Mouse (Mus musculus) cerebellum, adult (tissue): ENCODE data around the gene Eif4g3.

Experiments used
- ATAC-seq: cut with Nextera tagmentation; 2 replicates; pipeline ENCODE4 v1.9.2; 2017; ENCODE audit warnings: mild to moderate bottlenecking, moderate library complexity, mixed read lengths; ENCODE audit not compliant: insufficient number of reproducible peaks, low FRiP score, low TSS enrichment

Gene Eif4g3

DNA sequence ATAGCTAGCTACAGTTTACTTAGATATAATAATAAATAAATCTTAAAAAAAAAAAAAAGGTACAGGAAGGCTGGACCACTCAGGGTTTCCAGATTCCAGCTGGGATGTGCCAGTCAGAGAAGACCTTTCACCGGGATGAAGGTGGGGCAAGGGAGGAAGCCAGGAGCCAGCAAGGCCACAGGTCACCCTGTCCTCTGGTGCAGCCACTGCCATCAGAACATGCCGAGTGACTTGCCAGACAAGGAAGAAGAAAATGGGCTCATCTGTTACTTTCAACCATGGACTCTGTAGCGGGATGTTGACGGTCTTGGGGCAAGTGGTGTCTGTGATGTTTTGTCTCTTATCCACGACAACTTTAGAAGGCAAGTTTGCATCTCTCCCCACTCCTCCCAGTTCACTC lies 8.1 kb upstream of the Eif4g3 start:
- ATAC-seq = no peak

DNA sequence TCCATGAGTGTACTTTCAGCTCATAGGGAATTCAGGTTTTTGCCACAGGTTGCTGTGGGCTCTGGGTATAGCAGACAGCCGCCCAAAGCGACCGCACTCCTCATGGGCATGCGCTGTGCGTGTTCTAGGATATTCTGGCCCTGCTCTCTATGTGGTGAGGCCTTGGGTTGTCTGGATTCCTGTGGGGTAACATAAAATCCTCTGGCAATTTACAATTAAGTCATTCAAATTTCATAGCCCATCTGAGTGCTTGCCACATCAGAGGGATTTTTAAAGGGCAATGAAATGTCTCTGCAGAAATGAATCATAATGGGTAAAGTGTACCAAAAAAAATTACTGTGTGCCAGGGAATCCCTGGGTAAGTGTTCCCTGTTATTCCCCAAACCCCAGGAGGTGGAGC lies 3.4 kb upstream of the Eif4g3 start:
- no peak for ATAC-seq

DNA sequence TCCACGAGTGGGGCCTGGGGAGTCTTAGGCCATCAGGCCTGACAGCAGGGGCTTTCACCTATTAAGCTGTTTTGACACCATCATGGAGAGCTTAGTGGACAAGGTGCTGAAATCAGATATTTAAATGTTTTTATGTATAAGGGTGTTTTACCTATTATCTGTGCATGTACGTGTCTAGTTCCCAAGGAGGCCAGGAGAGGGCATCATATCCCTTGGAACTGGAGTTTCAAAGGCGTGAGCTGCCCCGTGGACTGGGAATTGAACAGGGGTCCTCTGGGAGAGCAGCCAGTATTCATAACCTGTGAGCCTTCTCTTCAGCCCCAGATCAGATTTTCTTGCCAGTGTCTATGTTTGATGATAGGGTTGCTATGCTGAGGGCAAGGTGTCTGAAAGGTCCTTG lies 2.4 kb upstream of the Eif4g3 start:
- no peak for ATAC-seq

DNA sequence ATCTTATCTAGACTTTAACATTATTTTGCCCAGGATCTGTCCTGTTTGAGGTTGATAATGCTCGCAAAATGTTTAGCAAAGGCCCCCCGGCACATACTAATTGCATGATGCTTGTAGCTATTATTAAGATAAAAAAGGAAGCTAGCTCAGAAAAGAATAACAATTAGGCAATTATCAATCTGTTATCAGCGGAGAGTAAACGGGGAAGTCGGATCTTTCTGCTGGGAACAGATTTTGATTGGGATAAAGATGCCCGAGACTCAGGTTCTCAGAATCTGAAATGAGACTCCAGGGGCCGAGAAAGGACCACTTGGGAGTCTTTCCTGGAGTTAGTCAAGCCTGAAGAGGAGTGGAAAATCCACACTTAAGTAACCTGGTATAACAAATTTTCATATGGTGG lies 1.6 kb upstream of the Eif4g3 start:
- no peak for ATAC-seq

DNA sequence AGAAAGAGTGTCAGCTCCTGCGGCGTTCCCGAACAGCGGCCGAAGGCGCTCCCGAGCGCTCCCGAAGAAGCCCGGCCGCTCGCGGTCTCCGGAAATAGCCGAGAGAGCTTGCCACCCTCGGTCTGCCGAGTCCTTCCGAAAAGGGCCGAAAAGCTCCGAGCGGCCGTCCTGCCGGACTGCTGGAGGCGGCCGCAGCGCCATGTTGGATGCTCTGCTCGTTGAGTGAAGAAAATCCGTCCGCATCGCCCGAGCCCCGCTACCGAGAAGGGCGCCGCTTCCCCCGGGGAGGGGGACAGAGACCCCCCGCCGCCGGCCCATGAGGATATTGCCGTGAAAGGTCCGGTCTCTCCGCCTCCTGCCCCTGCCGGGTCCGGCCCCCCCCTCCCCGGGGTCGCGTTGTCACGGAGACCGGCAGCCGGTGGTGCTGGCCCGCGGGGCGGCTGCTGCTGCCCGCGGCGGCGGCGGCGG lies 503 bp downstream of the Eif4g3 start:
- peak; percentile 79 for ATAC-seq

DNA sequence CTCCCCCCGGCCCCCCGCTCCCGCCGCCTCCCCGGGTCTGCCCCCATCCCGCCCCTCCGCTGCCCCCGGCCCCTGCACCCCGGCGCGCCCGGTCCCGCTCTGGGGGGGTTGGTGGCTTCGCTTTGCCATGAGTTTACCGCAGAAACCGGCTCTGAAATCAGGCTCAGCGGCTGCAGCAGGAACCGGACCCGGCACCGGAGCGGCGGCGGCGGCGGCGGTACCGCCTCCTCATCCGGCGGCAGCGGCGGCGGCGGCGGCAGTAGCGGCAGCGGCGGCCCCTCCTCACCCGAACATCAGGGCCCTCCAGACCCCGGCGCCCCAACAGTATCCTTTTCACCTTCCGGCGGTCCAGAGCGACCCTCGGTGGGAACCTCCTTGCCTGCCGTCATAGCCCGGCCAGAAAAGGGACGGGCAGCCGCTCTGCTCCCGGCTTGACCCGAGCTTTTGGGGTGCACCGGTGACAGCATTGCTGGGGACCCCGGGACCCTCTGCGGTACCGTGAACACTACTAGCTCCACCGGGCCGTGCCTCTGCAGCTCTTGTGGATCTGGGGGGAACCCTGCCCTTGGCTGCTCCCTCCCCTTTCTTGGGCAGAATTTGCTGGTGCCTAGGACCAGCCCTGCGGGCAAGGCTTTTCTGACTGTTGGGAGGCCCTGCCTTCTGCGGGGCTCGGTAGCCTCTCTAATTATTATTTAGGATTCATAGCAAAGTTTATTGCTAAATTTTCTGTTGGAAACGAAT lies 1.2 kb downstream of the Eif4g3 start:
- ATAC-seq = peak; percentile 11; the same call in 1 of the 2 replicates

DNA sequence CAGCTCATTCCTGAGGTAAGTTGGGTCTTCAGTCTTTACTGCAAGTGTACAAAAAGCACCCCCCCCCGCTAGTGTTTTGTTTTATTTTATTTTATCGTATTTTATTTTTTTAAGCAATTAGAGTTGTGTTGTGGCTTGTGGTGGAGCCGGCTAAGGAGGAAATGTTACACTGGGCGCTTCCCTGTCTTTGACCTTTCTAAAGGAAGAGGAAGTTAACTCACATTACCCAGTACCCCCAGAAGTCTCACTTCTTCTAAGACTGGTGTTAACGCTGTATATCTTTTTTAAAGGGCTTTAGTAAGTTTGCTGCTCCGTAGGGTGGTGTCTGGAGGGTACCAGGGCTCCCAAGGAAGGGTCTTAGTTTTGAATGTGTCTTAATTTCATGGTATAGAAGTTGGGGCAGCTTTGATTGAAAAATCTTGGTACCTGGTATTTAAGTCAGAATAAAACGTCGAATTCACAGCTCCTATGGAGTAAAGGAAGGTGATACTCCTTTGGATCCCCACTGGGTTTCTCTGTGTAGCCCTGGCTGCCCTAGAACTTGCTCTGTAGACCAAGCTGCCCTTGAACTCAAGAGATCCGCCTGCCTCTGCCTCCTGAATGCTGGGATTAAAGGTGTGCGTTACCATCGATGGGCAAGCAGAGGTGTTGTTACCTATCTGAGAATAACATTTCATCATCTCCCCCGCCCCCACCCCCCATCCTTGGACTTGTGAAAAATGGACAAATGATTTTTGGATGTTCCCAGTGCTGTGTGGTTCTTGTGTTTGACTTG lies 1.9 kb downstream of the Eif4g3 start:
- no peak for ATAC-seq

DNA sequence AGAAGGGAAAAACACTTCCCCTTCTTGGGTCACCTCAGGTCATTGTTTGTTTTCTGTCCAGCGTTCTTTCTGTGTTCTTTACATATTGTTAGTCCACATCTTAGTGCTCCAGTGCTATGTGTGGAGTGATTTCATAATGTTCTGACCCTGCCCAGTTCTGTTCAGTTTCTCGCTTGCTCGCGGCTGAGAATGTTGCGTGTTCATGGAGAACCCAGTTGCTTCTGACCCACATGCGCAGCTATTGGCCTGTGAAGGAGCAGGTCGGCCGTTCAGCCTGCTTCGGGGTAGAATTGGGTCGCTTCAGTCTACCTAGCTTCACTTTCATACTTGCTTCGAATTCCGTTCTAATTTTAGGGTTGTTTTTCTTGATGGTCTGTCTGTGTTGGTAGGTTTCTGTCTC lies 2.6 kb downstream of the Eif4g3 start:
- ATAC-seq = no peak

DNA sequence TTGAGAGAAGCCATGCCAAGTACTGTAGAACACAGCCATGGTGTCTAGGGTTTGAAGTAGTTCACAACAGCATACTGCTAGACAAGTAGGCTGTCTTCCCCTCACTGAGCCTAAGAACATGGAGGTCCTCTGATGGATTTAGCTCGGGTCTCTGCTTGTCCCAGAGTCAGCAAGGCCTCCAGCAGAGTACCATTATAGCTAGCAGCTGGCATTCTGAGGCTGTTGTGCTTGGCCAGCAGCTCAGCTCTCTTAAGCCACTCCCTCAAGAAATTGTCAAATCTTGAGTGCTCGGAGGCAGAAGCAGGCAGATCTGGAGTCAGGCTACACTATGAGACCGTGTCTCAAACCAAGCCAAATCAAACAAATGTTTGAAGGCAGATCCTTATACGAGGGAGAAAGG lies 5.4 kb downstream of the Eif4g3 start:
- no peak for ATAC-seq

DNA sequence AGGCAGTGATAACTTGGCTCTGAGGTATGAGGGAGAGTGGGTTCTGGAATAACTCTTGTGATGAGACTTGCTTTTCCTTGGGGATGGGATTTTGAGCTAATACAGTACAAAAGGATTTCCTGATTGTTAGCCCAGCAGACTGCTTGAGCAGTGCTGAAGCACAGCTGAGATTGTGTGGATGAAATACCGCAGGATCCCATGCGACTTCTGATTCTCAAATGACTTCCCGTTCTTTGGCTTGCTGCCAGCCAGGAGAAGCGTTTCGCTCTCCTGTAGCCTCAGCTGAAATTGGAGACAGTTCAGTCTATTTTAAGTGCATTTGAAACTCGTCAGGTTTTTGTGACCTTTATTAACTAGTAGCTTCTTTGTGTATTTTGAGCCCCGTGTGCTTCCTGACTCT lies 7.9 kb downstream of the Eif4g3 start:
- no peak for ATAC-seq

DNA sequence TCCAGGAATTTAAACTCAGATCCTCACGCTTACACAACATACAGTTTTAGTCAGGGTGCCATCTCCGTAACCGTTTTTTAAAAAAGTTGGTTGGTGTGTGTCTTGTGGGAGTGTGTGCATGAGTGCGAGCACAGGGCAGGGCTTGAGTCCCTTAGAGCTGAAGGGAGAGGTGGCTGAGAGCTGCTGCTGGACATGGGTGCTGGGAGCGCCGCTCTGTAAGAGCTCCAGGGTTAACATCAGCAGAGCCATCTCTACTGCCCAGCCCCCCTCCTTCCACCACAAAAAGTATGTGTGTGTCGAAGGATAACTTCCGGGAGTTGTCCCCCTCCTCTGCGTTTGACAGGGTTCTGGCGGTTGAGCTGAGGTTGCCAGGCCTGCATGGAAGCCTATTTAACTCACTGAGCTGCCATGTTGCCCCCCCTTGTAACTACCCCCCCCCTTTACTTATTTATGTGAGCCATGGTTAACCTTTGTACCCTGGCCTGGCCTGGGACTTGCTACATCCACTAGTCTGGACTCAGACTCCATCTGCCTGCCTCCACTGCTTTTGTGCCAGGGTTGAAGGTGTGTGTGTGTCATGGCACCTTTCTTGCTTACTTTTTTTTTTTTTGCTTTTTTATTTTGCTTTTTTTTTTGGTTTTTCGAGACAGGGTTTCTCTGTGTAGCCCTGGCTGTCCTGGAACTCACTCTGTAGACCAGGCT lies 11.2 kb downstream of the Eif4g3 start:
- ATAC-seq = no peak

DNA sequence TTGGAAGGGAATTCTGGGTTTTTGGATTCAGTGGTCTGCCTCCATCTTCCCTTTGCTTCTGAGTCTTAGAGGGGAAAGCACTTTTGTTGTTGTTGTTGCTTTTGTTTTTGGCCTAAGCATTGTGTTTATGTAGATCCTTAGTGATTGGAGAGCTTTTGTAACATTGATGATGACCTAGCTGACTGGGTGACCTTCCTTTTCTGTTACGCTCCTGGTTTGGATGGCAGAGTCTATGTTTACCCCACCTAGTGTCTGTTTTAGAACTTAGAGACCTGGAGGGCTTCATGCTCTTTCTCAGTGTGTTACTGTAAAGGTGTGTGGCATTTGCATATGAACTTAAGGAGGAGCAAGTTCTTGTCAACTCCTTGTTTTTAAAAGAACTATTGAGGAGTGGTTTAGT lies 13.0 kb downstream of the Eif4g3 start:
- no peak for ATAC-seq

DNA sequence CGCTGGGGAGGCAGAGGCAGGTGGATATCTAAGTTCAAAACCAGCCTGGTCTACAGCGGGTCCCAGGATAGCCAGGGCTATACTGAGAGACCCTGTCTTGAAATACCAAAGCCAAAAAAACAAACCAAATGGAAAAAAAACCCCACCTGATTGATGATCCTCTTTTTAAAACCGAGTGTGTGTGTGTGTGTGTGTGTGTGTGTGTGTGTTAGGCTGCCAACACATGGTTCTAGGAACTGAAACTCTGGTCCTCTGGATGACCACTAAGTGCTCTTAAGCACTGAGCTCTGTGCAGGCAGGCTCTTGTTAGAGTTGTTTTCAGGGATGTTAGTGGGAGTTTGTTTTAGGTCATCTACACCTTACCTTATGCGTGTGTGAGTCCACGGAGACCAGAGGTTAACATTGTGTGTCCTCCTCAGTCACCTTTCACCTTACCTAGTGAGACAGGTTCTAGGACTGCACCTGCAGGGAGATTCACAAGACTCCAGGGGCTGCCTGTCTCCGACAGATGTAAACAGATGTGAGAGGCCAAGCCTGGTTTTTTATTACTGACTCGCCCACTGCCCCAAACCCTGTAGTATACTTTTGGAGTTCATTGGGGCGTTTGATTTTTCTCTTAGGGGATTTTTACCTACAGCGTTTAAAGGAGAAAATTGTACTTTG lies 14.3 kb downstream of the Eif4g3 start:
- ATAC-seq = no peak

DNA sequence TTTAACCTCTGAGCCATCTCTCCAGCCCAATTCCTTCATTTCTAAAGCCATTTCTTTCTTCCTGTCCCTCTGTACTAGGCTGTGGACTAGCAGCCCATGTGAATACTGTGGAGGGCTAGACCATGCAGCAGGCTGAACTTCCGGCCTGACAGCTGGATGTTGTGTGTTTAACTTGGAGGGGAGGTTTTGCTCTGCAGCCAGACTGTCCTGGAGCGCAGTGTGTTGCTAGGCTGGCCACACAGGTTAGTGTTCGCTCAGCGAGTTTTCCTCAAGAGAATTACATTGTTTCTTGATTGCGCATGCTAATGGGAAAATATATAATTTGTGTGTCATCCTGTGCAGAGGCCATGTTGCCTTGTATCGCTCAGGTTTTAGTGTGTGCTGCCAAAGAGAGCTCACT lies 15.8 kb downstream of the Eif4g3 start:
- no peak for ATAC-seq

DNA sequence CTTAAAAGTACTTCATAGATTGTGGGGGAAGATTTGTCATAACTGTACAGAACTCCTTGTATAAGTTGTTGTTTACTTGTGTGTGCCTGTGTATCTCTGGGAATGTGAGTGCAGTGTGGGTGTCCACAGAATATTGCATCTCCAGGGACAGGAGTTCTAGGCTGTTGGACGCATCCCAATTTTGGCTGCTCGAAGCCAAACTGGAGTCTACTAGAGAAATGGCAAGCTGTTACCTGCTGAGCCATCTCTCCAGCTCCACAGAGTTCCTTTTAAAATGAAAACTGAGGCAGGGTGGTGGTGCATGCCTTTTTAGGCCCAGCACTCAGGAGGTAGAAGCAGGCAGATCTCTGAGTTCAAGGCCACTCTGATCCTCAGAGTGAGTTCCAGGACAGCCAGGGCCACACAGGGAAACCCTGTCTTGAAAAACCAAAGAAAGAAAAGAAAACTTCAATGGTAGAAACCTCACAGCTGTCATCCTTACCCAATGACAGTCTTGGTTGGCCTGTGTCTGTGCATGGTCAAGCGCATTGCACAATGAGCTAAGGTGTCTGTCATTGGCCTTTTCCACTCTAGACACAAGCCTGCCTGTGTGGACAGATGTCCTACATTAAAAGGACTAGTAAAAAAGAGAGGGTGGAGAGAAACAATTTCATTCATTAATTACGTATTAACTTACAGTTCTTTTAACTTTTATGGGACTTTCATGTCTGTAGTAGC lies 17.1 kb downstream of the Eif4g3 start:
- ATAC-seq = peak; percentile 56; the same call in 1 of the 2 replicates

DNA sequence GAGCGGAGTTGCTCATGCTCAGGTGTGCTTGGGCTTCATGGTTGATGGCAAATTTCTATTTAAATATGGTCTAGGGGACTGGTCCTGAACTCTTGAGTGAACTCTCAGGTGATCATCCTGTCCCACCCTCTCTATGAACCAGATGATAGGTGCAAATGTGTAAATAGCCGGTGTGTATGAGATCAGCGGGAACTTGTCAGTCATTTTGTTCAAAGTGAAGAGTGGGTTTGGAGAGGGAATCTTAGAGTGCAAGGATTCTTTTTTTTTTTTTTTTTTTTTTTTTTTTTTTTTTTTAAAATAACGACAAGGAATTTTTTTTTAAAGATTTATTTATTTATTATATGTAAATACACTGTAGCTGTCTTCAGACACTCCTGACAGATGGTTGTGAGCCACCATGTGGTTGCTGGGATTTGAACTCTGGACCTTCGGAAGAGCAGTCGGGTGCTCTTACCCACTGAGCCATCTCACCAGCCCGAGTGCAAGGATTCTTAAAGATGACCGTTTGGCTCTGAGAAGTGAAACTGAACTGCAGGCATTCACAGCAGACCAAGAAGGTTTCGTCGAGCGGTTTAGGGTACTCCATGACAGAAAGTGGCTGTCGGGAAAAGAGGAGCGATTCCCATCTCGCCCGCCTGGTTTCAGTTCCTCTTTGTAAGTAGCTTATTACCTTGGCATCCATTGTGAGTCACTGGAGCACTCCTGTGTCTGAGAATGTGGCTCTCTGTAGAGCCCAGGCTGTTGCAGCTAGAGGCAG lies 21.1 kb downstream of the Eif4g3 start:
- no peak for ATAC-seq

DNA sequence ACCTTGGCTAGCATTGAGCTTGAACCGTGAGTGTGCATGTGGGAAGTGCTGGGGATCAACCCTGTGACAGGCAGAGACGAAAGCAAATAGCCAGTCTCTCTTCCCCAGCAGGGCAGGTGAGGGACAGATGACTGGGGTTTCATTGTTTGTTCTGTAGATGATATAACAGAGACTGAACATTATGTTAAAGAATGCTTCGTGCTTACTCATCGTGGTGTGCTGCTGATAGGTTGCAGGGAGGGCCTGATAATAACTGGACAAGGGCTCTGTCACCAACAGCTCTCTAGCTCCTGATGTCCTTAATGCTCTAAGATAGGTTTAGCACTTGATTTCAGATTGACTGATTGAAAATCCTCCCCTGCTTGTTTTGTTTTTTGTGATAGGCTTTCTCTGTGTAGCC lies 23.1 kb downstream of the Eif4g3 start:
- ATAC-seq = no peak

DNA sequence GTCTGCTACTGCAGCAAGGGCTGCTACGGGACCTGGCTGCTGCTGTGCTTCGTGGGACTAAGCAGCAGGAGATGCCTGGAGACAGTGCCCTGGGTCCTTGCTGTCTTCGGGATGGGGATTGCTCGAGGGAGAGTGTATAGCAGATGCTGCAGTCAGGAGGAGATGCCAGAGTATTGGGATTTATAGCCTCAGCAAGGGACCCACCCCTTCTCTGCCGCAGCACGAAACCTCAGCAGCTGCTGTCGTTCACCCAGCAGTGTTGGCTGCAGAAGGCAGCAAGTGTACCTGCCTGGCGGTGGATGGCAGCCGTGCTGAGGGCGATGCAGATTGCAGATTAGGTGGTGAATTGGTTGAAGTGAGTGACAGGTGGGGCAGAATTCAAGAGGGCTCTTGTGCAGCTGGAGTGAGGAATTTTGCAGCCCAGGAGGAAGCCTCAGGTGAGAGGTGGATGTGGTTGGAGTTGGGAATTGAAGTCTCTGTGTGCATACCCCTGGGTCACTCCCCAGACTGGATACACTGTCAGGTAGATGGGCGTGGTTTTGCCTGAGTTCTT lies 24.3 kb downstream of the Eif4g3 start:
- no peak for ATAC-seq

DNA sequence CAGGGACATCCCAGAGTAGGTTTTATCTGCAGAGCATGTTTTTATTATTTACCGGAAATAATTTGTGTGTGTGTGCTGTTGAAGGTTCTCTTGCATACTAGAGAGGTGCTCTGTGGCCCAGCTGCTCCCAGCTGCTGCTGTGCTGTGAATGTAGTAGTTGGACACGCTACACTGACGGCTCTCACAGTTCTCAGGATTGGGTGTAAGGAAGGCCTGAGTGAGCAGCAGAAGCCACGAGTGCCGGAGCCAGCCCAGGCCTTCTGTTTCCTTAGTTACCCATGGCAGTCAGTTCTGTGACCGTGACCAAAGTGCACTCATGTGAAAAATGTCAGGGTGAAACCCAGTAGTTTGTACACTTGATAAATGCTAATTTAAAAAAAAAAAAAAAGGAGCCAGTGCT lies 25.2 kb downstream of the Eif4g3 start:
- no peak for ATAC-seq
